Mouse (Mus musculus) adrenal gland, adult 18-20 months (tissue): ENCODE data around the gene Ccdc6. TPM values are rescaled to one million over a fixed set of nuclear protein-coding genes. Genes with fewer than 3 reads are reported as not detected.
"Not testable (repeated sequence)": the region's sequence is repeated elsewhere in the genome, so short reads cannot be mapped to it uniquely, and the experiment has no call there.

Experiments
- DNase-seq, 2 experiments: peaks; one replicate each; pipeline ENCODE4 v3.0.0; 2021 to 2022; ENCODE audit warnings: low spot score in 2 of 2
- total RNA-seq, 2 experiments: library from RNA; stranded (reverse); gene quantifications; 1 replicate in 1 of 2; 2 replicates in 1 of 2; pipeline ENCODE4 v1.2.3; 2021

Gene Ccdc6
- total RNA-seq, 2 experiments from 2014 or later: 84.9 to 85.0 TPM

GRCm38 (mm10) chr10:70199466-70200210, 102.7 kb downstream of the Ccdc6 start:
- no peak for DNase-seq

DNA sequence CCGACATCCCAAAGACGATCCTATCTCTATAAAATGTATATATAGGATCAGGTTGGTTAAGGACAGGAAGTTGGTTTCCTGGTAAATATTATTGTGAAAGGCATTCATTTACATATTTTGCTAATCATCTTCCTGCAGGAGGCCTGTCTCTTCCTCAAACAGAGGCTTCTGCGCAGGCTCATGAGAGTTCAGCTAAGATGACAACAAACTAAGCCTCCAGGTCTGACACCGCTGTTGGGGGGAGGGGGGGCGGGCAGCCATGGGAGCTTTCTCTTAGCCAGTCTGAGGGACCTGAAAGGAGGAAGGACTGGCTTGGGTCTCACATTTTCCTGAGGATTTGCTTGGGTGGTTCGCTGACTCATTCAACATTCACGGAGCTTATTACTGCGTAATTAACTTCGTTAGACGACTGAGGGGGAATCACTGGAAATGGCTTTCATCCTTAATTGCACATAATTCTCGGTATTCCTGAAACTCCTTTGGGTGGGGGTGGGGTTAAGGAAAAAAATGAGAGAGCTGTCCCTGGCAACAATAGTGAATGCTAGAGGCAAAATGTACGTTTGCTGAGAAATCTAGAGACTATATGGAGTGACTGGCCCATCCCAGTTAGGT, 104.1 kb downstream of the Ccdc6 start:
- no peak for DNase-seq

DNA sequence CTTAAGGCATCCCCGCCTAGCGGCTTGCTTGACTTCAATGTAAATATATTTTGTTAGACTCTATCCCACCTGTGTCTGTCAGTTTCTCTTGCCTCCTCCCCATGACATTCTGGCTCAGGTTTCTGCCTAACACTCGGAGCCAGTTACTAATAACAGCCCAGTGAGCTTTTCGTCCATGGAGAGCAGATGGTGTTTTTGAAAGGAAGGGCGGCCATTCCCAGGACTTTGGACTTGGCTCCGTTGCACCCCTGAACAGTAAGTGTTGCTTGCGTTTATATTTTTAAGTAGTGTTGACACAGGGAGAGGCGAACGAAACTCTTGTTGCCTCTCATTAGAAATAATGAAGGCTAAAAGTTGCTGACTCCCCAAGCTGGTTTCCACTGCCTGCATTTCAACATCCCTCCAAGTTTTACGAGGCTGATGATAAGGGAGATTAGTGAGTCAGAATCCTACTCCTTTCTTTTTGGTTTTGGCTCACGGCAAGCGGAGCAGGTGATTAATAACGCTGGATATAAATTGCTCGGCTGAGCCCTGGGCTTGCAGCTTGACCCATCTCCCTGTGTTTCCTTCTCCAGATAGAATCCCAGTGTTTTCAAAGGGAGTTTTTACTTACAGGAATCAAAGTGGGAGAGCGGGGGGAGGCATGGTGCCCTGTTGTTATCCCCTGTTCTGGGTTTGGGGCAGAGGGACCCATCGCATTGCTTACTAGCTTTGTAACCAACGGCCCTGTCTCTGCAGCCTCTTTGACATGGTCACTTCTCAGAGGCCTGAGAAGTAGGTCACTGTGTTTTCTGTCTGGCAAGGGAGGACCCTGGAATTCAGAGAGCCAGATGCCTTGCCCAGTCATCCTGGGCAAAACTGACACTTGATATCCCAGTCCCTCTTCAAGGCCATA, 107.8 kb downstream of the Ccdc6 start, which contains the start of gene Mrln:
Mrln (plus strand) TSS at position 160 of the 895 bp plus-strand sequence.
- DNase-seq: peak in 1 of 2 experiments; percentile 45

- DNase-seq: no peak
These were observed 114.4 kb downstream of the Ccdc6 start for GRCm38 (mm10) chr10:70211281-70211680.

DNA sequence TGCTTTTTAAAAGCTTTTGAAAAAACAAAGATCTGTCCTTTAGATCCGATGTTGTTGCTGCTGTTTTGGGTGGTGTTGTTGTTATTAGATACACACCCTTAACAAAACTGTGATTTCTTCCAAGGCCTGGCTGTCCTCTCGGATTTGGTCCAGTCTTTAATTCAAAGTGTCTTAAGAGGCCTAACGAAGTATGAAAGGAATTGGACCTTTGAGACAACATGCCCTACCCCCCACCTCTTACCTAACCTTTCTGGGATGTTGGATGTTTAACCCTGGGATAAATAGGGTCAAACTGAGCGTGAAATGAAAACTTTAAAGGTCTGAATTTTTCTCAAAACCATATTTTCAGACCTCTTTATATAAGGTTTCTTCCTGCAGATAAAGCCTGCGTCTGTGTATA, 124.0 kb downstream of the Ccdc6 start:
- no peak for DNase-seq

DNA sequence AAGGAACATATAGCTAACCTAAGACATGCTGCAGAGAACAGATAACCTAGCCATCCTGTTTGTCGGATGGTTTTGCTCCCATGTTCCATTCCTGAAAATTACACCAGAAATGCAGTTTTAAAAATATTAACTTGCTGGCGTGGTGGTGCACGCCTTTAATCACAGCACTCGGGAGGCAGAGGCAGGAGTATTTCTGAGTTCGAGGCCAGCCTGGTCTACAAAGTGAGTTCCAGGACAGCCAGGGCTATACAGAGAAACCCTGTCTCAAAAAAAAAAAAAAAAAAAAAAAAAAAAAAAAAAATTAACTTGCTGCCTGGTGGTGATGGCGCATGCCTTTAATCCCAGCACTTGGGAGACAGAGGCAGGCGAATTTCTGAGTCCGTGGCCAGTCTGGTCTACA, 125.3 kb downstream of the Ccdc6 start:
- not testable (repeated sequence) for DNase-seq

DNA sequence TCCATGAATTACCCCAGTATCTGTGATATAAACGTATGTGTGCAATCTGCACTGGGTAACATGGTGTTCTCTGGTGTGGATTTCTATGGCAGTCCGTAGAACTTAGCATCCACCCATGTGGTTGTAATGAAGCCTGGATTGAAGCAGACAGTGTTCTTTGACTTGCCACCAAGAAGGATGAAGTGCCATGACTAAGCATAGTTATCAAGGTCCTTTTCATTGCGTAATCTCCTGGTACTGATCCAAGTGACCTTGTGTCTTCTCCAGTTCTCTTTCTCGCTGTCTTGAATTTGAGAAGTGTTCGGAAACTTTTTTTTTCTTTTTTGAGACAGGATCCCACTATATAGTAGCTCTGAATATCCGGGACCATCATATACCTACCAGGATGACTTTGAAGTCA, 127.7 kb downstream of the Ccdc6 start:
- DNase-seq: peak in 1 of 2 experiments; percentile 55

- no peak for DNase-seq
These were observed 128.8 kb downstream of the Ccdc6 start for GRCm38 (mm10) chr10:70225760-70226159.

GRCm38 (mm10) chr10:70226608-70227007, 129.7 kb downstream of the Ccdc6 start:
- DNase-seq: peak in 1 of 2 experiments; percentile 1

- DNase-seq: no peak
These were observed 133.4 kb downstream of the Ccdc6 start for GRCm38 (mm10) chr10:70230352-70230751.

DNA sequence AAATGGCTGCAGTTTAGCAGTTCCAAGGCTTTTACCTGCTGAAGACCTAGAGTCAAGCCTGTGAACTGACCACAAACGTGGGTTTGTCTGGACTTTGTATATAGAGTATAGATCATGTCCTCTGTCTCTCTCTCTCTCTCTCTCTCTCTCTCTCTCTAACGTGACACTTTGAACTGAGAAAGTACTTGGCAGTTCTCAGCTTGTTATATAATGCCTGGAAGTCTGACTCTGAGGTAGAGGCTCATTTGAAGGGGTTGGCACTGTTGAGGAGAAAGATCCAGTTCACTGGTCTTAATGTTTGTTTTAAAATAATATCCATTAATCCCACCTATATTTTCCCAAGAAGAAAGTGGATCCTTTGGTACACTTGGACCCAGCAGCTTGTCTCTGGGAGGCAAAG, 141.0 kb downstream of the Ccdc6 start:
- no peak for DNase-seq

Other genes with a start within 250 kb of the Ccdc6 start
- gene Mrln, start 107.5 kb downstream of the Ccdc6 start, total RNA-seq: under 1 TPM in 1 of 2 experiments, not detected in 1; 0.96 TPM
- 1 to 10 TPM; 2.5 to 3.9 TPM for gene Slc16a9, start 148.0 kb downstream of the Ccdc6 start, total RNA-seq